Mouse (Mus musculus) embryo, embryonic 11 days (tissue): ENCODE data around the gene Tex33.
"Not testable (repeated sequence)": the region's sequence is repeated elsewhere in the genome, so short reads cannot be mapped to it uniquely, and the experiment has no call there.

Experiments used
- DNase-seq: peaks from one replicate; pipeline ENCODE4 v3.0.0-alpha.2; 2015

The Tex33 gene

GRCm38 (mm10) chr15:78369641-78370040 lies 26.1 kb downstream of the Tex33 start:
- DNase-seq, result no peak

GRCm38 (mm10) chr15:78368926-78369346 lies 26.8 kb downstream of the Tex33 start:
- DNase-seq, result peak; percentile 63

GRCm38 (mm10) chr15:78367811-78368210 lies 27.9 kb downstream of the Tex33 start:
- DNase-seq, result no peak

DNA sequence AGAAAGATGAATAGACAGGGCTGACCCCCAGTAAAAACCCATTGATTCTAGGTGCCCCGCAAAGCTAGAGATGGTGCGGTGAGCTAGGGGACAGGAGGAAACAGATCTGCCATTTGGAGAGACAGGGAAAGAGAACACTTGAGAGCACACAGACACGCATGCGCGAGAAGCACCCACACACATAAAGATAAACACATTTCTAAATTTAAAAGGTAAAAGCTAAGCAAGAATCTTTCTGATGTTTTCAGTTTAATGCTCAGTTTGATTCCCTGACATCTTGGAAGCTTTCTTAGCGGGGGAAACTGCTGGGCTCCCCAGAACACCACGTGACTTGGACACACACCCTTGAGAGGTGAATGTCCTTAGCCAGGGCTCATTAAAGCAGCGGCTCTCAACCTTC lies 28.8 kb downstream of the Tex33 start:
- DNase-seq, result no peak

DNA sequence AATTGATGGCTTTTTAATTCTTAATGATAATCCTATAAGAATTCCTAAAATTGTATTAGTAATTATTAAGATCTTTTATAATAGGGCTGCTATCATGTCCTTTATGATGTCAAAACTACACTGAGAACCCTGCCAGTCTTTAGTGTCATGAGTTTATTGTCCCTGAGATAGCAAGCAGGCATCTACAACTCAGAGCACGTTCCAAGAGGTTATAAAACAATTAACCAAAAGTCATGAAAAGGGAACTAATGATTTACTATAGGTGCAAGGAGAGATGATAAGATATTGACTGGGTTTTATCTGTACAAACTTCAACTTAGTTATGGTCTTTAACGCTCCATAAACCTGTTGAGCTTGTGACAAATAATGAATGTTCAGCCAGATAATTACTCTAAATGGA lies 29.8 kb downstream of the Tex33 start:
- DNase-seq, result no peak

GRCm38 (mm10) chr15:78355548-78355947 lies 40.2 kb downstream of the Tex33 start:
- no peak for DNase-seq

DNA sequence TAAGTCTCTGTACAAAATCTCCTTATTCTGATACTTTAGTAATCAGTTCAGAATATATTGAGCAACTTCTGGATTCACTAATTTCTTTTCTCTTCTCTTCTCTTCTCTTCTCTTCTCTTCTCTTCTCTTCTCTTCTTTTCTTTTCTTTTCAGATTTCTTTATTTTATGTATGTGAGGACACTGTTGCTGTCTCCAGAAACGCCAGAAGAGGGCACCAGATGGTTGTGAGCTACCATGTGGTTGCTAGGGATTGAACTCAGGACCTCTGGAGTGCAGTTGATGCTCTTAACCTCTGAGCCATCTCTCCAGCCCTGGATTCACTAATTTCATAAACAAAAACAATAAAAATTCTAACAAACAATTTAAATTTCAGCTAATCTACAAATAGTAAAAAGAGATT lies 40.8 kb downstream of the Tex33 start:
- DNase-seq, result peak; percentile 56

DNA sequence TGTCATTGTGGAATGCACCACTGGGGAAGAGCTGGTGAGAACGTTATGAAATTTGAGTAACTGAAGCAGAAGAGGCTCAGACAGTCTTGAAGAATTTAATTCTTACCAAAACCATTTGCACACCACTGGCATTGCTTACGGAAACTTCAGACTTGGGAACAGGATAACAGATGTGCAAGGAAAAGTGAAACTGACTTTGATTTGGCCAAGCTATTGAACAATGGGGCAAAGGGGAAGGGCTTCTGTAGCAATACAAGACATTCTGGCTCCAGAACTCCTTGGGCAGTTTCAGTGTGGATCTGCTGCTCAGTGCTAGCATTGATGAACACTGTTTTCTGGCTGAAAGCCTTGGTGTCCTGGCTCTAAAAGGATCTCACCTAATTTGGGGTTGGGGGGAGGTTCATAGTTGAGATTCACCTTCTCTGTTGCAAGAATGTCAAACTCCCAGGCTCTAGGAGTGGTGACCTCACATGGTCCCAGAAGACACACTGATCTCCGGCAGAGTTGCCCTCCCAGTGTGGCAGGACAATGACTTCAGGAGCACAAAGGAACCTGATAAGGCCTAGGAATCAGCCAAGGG lies 44.0 kb downstream of the Tex33 start:
- no peak for DNase-seq

DNA sequence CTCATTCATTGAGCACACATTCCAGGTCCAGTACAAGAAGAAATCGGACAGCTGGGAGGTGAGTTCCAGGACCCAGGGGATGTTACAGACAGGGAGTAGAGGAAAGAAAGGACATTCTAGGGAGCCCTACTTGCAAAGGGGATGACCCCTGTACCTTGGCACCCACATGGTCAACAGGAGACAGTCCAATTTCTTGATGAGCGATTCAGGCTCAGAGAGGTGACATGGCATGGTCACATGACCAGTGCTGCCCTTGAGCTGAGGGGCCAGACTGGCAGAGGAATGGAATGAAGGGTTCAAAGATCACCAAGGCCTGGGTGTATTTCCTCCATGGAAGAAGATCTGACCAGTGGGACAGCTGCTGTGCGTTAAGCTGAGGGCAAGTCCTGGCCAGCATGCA lies 51.1 kb downstream of the Tex33 start:
- DNase-seq, result no peak

DNA sequence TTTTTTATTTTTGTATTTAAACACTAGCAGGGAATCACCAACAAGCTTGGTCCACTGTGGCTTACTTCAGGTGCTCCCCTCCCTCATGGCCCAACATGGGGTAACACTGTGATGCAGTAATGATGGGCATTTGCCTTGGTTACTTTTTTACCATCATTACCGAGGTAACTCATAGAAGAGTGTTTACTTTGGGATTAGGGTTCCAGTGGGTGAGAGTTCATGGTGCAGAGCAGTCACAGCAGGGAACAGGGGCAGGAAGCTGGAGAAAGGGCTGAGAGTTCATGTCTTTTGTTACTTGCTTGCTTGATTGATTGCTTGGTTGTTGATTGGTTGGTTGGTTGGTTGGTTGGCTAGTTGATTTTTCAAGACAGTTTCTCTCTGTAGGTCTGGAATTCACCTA lies 52.0 kb downstream of the Tex33 start:
- no peak for DNase-seq

DNA sequence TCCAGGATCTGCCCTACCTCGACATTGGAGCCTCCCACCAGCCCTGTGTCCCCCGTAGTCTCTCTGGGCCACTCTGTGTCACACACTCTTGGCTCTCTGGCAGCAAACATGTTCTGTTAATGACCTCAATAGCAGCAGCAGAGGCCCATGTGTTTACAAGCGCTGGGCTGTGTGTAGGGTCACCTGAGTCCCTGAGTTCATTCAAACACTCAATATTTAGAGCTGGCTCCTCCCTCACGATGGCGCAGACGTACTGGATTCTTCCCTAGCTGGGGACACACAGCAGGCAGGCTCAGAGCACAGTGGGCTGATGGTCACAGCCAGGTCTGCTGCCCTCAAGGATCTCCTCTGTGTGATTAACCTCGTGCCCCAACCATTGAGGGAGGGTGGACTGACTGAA lies 54.8 kb downstream of the Tex33 start:
- not testable (repeated sequence) for DNase-seq

GRCm38 (mm10) chr15:78339627-78340423 lies 55.9 kb downstream of the Tex33 start:
- DNase-seq, result peak; percentile 54

- DNase-seq, result no peak
These were observed 61.3 kb downstream of the Tex33 start for GRCm38 (mm10) chr15:78334380-78334779.

GRCm38 (mm10) chr15:78332981-78333380 lies 62.7 kb downstream of the Tex33 start:
- no peak for DNase-seq

DNA sequence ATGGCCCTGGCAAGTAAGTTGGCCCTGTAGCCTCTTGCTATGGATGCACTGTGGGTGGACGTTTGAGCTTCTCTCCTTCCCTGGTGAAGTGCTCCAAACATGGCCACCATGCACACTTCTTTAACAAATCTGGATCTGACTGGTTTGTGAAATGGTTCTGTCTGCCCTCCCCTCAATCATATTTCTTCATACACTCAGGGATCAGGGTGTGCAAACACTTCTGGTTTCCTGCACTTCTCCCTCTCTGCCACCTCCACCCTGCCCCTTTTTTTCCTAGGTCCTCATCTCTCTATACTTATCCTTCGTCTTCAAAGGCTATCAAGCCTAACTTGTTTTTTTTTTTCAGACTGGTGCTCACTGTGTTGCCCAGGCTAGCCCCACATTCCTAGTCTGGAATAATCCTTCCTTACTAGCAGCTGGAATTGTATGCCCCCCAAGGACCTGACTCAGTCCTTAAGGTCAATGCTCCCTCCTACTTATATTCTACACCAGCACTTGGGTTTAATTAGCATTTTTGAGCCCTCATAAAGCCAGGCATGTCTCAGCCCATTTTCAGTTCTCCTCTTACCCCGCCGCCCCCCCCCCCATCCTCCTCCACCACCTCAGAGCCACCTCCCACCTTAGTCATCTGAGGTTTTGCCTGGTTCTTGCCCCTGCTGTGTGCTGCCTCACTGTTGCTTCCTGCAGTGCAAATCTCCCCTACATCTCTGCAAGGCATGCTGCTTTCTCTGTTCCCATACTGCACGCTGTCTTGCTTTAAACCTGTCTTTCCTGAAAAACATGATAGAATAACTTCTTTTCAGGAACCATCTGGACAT lies 64.0 kb downstream of the Tex33 start:
- DNase-seq, result no peak

DNA sequence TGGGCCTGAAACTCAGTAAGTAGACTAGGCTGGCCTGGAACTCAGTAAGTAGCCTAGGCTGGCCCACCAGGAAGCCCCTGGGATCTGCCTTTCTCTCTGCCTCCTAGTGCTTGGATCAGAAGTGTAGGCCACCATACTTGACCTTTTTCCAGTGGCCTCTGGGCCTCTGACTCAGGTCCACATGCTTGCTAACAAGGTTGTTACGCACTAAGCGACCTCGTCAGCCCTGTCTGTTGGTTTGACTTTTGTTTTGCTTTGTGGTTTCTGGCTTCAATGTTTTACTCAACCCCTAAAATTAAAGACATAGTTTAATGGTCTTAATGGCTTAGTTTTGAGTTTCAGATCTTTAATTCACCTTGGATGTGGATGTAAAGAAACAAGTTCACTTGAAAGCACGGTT lies 65.0 kb downstream of the Tex33 start:
- no peak for DNase-seq

GRCm38 (mm10) chr15:78329972-78330371 lies 65.7 kb downstream of the Tex33 start:
- not testable (repeated sequence) for DNase-seq

GRCm38 (mm10) chr15:78328520-78329097 lies 67.1 kb downstream of the Tex33 start:
- no peak for DNase-seq
